8 mouse cellular contexts compared by ENCODE assay signal in the genomic region with DNA sequence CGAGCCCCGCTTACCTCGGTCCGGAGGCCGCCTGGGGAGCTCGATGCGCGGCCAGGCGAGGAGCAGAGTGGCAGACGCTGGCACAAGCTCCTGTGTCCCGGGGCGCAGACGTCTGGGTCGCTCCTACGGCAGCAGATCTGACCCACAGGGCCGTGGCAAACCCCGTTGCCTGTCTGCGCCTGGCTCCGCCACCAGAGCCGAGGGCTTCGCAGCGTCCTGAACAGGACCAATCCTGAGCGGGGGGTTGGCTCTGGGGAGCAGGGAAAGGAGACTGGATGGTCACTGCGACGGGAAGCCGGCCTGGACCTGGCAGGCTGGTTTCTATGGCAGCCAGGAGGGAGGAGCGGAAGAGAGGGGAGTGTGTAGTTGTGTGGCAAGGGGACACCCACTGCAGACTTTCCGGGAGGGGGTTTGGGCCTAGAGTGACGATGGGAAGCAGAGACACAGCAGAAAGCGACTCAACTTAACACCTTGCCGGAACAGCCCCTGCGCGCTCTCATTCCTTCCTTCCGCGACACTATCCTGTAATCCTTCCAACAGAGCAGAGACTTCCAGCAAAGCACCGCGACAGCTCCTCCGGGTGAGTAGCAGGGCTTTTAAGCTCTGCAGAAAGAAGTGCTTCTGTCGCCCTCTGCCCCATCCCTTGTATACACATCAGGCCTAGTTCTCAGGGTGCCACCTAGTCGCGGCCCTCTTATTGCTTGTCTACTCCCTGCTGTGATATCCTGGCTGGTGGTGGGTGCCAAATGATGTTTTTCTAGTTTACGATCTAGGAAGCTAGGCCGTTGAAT. TPM values are rescaled to one million over a fixed set of nuclear protein-coding genes. Genes with fewer than 3 reads are reported as not detected.
DNase-seq lines count a peak whose midpoint lies in the region; ATAC-seq and TF ChIP-seq lines count a peak whose summit lies in the region.

Gene Nim1k (minus strand): TSS at position 202 of the 791 bp plus-strand sequence.

- H3K27me3 ChIP-seq in hindbrain, embryonic 16.5 days (replicated peaks; ENCODE audit: control insufficient read depth, insufficient read depth, low read length) = no peaks in the 10 kb centered on the region

- TF ChIP-seq CTCF in gastrocnemius, adult 2 months (IDR thresholded peaks at IDR 0.05) = no peak
- no peak; the same call in 1 of the 2 replicates for TF ChIP-seq CTCF in left cerebral cortex, adult 2 months (IDR thresholded peaks at IDR 0.05)

- H3K27ac ChIP-seq in gastrocnemius, adult 2 months = peak within 1 kb of the TSS; percentile 91
- peak within 1 kb of the TSS; percentile 88 for H3K27ac ChIP-seq in hindbrain, embryonic 16.5 days (ENCODE audit: low read depth, low read length)
- H3K27ac ChIP-seq in left cerebral cortex, adult 2 months = peak within 1 kb of the TSS; percentile 95

- under 1% methylated on average over 43 of the region's 43 CpGs for WGBS in hindbrain, embryonic 16.5 days

- H3K9ac ChIP-seq in hindbrain, embryonic 16.5 days (ENCODE audit: low read depth, low read length) = peak within 1 kb of the TSS; percentile 88

- H3K4me2 ChIP-seq in hindbrain, embryonic 16.5 days (ENCODE audit: low read length) = peak within 1 kb of the TSS; percentile 90

- intact Hi-C loops in gastrocnemius, adult 2 months (cut with DNase I) = loop anchor here (5.0 kb wide), 1 partner anchor 36 kb away; the partner anchor contains the start of gene Zfp131
- intact Hi-C loops in left cerebral cortex, adult 2 months (cut with DNase I) = loop anchor here (1.0 to 2.0 kb wide), 3 partner anchors 13 to 65 kb away; partner anchors contain the start of genes Hmgcs1 and Zfp131

- peak within 1 kb of the TSS; percentile 88 for H3K4me3 ChIP-seq in gastrocnemius, adult 2 months
- peak within 1 kb of the TSS; percentile 70 for H3K4me3 ChIP-seq in hindbrain, embryonic 16.5 days (ENCODE audit: low read length)
- peak within 1 kb of the TSS; percentile 72 for H3K4me3 ChIP-seq in left cerebral cortex, adult 2 months

- H3K4me1 ChIP-seq in hindbrain, embryonic 16.5 days (ENCODE audit: control insufficient read depth, insufficient read depth, low read depth, low read length) = peaks cover 9% of the 10 kb centered on the region

- no peaks in the 10 kb centered on the region for H3K9me3 ChIP-seq in hindbrain, embryonic 16.5 days (ENCODE audit: control insufficient read depth, low read length)

- H3K36me3 ChIP-seq in hindbrain, embryonic 16.5 days (ENCODE audit: control insufficient read depth, insufficient read depth, low read length) = peaks cover 2% of the 10 kb centered on the region; the same call in 1 of the 2 replicates

- peak; percentile 98 for ATAC-seq in hindbrain, embryonic 16.5 days

- peak; percentile 62 for DNase-seq in T-cell, adult 2 months (ENCODE audit: low spot score)
- peak; percentile 64 to 76 for DNase-seq in cerebellum, postnatal 4 days (ENCODE audit: low spot score in 2 of 2)
- peak; percentile 90 for DNase-seq in gastrocnemius, adult 2 months
- peak; percentile 81 to 83 for DNase-seq in left cerebral cortex, adult 2 months (ENCODE audit: extremely low spot score in 1 of 2, low spot score in 2 of 2)
- peak; percentile 79 to 87 for DNase-seq in lung, postnatal 4 days
- DNase-seq in retina, postnatal 7 days (ENCODE audit: low read depth, low spot score) = peak; percentile 70
- DNase-seq in urinary bladder, adult 2 months (ENCODE audit: low spot score) = peak; percentile 33

RNA-seq across cellular contexts. Expression of gene Nim1k, which starts in this region (rescaled TPM):
- total RNA-seq in gastrocnemius, adult 2 months (2021) = 1 to 10 TPM in 1 of 2 experiments, under 1 TPM in 1; 0.82 to 1.6 TPM
- polyA plus RNA-seq in hindbrain, embryonic 16.5 days (2015; fragmentation: Nextera tagmentation; extraction: Ambion mirVana) = 6.7 and 7.5 TPM in 2 replicates
- 10 to 100 TPM; 12.9 to 16.8 TPM for total RNA-seq in left cerebral cortex, adult 2 months (2021)
- 0.41 and 0.83 TPM in 2 replicates for polyA plus RNA-seq in urinary bladder, adult 2 months (2012; rRNA removed)

Comparison
In these comparisons a context has a peak if more than half of its experiments do, and no peak if none do; other contexts are left out.
1. Peak in every context shown above with its lines: DNase-seq, ATAC-seq, H3K4me3 ChIP-seq and H3K27ac ChIP-seq.
2. RNA of gene Nim1k (total RNA-seq): 12.9 to 16.8 TPM in left cerebral cortex, adult 2 months; 0.82 to 1.6 TPM in gastrocnemius, adult 2 months; every median in the first group is over 4 times any median in the second.
3. Peak in DNase-seq in urinary bladder, adult 2 months; RNA of the gene not detected or under 1 TPM.
4. DNase-seq: peak in every context shown above with its lines; median percentile 90 in gastrocnemius, adult 2 months; 83 in lung, postnatal 4 days; 82 in left cerebral cortex, adult 2 months; 70 in cerebellum, postnatal 4 days; 70 in retina, postnatal 7 days; 62 in T-cell, adult 2 months; 33 in urinary bladder, adult 2 months.